Mouse (Mus musculus) olfactory bulb, adult 2 months (tissue): ENCODE data around the gene Lrrc73.

Experiments
- CTCF ChIP-seq: fragments of 200-500 bp; IDR thresholded peaks from 2 replicates; pipeline ENCODE4 v1.5.1; 2012; ENCODE audit warnings: low read depth, mild to moderate bottlenecking, low read length, moderate library complexity; ENCODE audit not compliant: insufficient read depth
- POLR2A ChIP-seq: fragments of 200-500 bp; IDR thresholded peaks from 2 replicates; pipeline ENCODE4 v1.6.1; 2012; ENCODE audit warnings: mild to moderate bottlenecking, low read depth, low read length, moderate library complexity; ENCODE audit not compliant: insufficient read depth

DNA sequence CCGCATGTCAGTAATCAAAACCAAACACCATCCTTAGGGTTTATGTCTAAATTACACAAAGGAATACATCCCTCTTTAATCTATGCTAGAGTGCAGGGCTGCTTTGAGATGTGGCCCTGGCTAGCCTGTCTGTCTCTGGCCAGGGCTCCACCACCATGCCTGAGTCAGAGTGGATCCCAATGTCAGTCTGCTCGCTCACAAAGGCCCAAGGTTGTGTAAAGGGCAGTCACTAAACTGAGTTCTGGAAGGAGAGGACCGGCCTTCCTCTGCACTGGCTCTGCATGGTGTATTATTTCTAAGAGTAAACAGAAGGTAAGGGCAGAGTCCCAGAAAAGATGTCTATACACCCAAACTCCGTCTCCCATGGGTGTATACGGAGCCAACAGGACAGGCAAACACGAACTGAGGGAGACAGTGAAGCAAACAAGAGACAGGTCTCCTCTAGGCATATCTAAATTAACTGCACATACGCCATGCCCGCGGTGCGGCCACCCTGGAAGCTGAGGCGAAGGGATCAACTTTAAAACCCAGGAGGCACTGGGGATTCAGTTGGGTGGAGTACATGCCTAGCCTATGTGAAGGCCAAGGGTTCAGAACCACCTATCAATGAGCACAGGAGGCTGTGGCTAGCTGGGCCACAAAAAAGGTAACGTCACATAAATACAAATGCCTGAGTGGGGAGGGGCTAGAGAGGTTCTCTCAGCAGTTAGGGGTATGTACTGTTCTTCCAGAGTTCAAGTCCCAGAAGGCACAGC lies 24.9 kb downstream of the Lrrc73 start:
- no peak for TF ChIP-seq CTCF
- no peak for TF ChIP-seq POLR2A
